Mouse (Mus musculus) lung, postnatal 14 days (tissue): ENCODE results near the gene Lamtor2.

Experiments used
- DNase-seq: peaks from one replicate; pipeline ENCODE4 v3.0.0; 2021

Lamtor2 gene

DNA sequence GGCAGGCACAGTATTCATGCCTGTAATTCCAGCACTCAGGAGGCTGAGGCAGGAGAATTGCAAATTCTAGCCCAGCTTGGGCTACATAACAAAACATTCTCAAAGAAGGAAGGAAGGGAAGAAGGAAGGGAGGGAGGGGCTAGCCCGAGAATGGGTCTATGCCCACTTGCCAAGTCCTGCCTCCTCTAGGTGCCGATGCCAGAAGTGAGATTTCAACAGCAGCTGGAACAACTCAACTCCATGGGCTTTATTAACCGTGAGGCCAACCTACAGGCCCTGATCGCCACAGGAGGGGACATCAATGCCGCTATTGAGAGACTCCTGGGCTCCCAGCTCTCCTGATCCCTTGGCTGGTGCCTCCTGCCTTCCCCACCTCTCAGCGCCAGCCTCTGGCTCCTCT, 15.0 kb upstream of the Lamtor2 start:
- no peak for DNase-seq

DNA sequence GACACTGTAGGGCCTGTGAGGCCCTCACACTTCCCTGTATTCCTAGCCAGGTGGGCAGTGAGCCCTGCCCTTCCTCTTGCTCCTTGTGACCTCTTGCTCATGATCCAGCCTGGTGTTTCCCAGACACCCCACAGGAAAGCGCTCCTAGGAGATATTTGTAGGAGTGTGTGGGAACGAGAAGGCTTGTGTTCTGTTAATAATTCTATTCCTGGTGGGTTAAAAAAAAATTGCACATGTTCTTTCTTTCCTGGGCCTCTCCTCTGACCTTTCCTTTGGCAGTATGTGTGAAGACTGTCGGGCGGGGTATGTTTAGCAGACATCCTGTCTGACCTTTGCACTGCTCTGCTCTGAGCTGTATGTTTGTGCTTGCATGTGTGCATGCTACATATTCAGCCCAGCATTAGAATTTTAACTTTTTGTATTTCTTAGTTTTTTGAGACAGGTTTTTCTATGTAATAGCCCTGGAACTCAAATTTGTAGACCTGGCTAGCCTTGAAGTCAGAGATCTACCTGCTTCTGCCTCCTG, 13.7 kb upstream of the Lamtor2 start:
- DNase-seq, result no peak

DNA sequence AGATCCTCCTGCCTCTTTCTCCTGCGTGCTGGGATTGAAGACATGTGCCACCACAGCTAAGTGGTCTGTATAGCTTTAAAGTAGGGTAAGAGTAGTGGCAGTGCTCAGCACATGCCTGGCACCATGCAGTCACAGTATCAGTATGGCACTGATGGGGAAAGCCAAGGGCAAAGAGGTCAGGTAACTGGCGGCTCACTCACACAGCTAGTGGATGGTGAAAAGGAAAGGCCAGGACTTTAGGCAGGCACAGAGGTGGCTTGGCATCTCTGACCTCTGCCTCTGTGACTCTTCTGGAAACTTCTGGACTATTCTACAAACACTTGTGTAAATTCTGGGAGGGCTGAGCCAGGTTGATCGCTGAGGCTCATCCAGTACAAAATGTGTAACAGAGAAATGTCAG, 13.2 kb upstream of the Lamtor2 start:
- no peak for DNase-seq

DNA sequence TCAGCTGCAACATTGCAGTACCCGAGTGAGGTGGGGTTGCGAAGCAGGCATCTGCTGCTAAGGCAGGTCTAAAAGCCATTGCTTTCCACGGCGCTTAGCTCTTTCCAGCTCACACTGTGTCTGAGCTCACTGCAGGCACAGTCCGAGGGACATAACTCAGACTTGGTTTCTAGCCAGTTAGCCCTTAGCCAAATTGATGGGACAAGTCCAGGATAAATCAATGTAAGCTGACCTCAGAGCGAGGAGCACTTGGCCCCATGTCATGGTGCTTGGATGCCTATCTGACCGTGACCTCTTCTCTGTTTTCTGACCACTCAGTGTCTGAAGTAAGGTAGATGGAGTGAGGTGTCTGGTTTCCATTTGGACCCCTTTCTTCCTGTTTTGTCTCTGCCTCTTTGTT, 11.1 kb upstream of the Lamtor2 start:
- DNase-seq, result no peak

DNA sequence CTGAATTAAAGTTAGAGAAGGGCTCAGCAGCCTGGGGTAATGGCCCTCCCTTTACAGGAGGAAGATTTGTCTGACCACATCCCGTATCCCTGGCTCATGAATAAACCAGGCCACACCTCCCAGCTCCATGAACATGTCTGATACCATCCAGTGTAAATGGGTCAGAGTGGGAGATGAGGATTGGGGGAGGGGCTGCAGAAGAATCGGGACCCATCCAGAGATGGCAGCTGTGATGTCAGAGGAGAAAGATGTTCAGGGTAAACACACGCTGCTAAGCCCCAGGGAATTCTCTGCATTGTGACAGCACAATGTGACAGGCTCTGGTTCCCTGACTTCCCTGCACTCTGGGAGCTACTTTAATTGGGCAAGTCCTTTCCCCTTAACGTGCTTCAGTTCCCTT, 10.6 kb upstream of the Lamtor2 start:
- DNase-seq, result no peak

DNA sequence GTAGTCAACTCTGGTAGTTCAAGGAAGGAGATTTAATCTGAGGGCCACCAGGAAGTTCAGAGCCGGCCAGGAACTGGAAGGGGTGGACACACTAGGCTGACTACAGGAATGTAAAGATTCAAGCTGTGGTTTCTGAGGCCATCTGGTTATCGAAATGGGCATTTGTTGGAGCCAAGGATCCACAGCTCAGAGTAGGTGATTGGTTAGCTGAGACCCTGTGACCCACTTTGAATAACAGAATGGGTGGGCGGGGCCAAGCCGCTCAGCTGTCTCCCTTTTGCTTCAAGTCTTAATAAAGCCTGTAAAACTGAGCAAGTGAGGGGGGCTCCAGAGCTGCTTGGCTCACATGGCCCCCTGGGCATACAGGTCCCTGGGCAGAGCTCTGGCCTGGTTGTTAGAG, 9.1 kb upstream of the Lamtor2 start:
- DNase-seq, result no peak

DNA sequence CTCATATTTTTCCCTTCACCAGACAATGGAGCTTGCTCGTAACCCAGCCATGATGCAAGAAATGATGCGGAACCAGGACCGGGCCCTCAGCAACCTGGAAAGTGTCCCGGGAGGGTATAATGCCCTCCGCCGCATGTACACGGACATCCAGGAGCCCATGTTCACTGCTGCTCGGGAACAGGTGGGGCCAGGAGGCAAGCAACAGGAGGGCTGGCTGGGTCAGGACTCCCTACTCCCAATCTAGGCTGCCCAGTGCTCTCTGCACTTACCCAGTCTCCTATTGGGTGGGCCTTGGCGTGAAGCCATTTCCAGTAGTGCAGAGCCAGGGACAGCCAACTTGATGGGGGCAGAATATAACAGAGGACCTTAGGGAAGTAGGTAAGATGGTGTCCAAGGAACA, 6.7 kb upstream of the Lamtor2 start:
- DNase-seq, result no peak

DNA sequence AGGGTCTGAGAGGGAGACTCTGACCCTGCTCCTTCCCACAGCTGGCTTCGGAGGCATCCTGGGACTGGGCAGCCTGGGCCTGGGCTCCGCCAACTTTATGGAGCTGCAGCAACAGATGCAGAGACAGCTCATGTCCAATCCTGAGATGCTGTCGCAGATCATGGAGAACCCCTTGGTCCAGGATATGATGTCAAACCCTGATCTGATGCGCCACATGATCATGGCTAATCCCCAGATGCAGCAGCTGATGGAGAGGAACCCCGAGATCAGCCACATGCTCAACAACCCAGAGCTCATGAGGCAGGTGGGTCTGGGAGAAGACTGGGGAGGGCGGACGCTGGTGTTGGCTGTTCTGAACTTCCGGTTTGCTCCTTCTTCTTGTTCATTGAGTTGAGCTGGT, 3.7 kb upstream of the Lamtor2 start:
- DNase-seq, result no peak

DNA sequence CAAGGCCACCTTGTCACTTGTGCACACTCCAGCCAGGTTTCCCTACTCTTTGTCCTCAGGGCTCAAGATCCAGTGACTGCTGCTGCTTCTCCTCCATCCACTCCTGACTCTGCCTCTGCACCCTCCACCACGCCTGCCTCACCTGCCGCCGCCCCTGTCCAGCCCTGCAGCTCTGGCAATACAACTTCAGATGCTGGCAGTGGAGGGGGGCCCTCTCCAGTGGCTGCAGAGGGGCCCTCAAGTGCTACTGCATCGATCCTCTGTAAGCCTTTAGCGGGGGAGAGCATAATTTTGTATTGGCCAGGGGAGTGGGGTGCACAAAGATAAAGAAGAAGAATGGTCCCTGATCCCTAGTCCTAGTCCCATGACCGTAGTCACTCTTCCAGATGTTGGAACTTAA, 2.9 kb upstream of the Lamtor2 start:
- no peak for DNase-seq

DNA sequence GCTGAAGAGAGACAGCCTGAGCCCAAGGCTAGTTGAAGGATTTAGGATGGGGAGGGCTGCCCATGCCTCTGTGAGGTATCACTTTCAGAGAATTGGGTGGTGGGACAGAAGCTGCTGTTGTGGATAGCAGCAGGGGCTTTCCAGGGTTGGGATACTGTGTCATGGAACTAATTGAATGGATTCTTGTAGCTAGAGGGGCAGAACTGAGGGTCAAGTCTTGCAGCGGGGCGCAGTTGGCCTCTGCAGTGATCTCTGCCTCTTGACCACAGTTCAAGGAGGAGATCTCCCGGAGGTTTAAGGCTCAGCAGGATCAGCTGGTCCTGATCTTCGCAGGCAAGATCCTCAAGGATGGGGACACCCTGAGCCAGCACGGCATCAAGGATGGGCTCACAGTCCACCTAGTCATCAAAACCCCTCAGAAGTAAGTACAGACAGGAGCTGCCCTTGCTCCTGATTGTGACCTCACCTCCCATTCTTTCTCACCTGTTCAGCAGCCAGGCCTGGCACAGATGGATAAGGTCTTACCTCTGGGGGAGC, 2.3 kb upstream of the Lamtor2 start:
- no peak for DNase-seq

DNA sequence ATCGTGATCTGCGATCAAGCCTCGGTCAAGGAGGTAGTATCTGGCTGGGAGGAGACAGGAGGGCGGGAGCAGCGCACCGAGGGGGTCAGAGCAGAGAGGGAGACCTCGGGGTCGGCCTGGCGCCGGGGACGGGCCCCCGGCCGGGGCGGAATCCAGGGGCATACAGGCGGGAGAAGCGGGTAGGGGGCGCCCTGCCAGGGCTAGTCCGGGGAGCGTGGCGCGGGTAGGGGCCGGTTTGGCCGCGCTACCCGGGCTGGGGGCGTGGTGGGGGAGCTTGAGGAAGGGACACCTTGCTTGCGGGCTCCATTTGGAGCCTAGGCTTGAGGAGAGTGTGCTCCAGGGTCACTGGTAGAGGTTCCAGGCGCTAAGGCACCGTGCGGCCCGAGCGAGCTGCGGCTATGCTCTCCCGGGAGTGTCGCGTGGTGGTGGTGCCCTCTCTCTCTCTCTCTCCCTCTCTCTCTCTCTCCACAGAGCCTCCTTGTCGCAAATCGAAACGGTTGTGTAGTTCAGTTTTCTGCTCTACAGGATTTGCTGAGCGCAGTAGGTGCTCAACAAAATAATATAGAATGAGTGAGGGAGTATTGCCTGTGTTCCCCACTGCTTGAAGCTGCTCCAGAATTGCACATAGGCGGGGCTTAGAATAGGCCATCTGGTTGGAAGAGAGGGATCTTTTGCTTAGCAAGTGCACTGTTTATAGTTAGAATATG, 1.2 kb upstream of the Lamtor2 start:
- no peak for DNase-seq

DNA sequence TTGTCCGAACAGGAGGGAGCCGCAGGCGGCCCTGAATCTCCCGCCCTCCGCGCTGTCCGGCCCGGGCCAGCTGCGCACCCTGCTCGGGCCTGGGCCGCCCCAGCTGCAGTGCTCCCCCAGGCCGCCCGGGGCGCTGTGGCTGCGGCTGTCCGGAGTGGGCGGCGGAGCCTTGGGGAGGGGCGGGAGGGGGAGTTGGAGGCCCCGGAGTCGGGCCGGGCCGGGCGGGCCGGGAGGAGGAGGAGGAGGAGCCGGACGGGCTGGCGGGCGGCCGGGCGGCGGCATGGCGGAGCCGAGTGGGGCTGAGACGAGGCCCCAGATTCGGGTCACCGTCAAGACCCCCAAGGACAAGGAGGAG, 628 bp upstream of the Lamtor2 start, which contains the start of gene Ubqln4:
Gene Ubqln4, plus strand, starts transcription at position 234 of the 355 bp plus-strand sequence.
- peak; percentile 93 for DNase-seq

DNA sequence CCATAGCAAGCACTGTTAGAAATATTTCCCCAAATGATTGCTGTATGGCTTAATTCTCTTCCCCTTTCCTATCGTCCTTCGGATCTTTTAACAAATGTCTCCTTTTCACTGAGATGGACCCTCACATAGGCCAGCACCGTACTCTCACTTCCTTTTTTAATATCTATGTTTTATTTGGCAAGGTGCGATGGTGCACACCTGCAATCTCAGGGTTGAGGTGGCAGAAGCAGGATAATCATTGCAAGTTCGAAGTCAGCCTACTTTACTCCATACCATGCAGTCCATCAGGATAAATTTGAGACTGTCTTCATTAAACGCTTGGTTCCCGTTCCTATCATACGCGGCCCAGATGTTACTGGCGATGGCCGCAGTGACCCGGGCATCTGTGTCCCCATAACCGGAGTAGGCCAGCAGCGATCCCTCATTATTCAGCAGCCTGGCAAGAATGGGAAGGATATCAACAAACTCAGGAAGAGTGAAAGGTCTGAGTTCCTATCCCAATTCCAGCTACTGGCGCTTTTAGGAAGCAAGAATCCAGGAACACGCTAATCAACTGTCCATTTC, 710 bp downstream of the Lamtor2 start:
- no peak for DNase-seq

DNA sequence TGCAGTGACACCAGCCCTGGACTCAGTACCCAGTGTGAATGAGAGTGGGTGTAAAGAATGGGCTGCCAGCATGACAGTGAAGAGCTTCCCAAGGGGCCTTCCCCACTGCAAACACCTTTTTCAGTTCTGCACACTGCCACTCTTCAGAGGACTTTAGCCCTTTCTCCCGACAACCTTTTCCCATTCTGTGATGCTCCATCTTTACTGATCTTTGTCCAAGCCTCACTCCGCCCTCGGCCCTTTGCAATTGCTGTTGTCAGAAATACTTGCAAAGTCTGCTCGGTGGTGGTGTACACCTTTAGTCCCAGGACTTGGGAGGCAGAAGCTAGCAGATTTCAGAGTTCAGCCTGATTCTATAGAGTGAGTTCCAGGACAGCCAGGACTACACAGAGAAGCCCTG, 1.3 kb downstream of the Lamtor2 start:
- DNase-seq, result no peak

DNA sequence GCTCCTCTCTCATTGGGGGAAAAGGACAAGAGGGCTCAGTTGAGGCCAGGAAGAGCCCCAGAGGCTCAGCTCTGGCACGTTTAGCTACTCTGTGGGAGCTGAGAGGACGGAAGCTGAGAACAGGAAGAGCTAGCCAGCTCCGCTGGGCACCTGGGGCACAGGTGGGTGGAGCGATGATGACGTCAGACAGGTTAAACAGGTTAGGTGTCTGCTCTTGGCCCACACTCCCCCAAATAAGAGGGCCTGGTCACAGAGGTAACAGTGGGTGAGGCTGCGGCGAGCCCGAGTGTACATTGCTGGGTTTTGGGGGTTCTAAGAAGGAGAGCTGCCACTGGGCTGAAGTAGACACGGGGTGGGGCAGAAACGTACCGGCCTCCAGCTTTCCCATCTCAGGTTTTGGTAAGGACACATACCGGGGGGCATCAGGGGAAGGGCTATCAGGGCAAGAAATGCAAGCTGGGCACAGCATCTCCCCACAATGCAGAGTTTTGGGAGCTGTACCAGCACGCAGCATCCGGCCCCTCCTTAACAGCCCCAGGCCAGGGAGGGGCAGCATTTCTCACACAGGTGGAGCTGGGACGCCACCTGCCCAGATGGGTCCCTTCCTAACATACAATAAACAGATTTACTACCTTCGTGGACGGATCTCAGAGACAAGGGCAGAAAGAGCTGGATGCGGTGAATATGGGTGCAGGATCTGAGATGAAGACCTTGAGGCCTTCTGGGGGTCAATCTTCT, 4.5 kb downstream of the Lamtor2 start, which contains the start of gene Rab25:
Gene Rab25, minus strand, starts transcription at position 121 of the 738 bp plus-strand sequence.
- DNase-seq, result peak; percentile 74

DNA sequence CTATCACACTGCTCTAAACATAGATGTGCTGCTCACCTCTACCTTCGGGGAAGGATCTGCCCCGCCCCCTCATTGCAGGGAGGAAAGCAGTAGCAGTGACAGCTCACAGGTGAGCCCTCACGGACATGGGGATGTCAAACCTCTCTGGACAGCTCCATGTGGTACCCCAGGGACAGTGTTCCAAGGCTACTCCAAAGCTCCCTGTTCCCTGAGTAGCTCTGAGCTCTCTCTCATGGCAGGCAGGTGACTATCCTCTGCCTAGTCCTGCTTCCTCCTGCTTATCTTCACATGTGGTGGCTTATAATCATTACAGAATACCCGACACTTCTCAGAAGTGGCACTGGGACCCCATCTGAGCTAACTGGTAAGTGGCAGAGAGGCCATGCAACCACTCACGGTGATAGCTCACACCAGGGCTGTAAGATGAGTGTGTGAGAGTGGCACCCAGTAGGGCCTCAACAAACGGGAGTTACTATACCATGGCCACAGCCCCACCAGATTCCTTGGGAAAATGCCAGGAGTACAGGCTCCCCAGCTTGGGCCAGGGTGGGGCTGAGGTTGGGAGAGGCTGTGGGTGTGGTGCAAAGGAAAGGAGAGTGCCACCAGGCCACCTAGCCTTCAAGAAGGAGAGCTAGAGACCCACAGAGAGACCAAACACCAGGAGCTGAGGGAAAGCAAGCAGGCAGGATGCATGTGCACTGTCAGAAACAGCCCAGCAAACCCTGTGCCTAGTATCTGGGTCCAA, 6.0 kb downstream of the Lamtor2 start:
- DNase-seq, result no peak

DNA sequence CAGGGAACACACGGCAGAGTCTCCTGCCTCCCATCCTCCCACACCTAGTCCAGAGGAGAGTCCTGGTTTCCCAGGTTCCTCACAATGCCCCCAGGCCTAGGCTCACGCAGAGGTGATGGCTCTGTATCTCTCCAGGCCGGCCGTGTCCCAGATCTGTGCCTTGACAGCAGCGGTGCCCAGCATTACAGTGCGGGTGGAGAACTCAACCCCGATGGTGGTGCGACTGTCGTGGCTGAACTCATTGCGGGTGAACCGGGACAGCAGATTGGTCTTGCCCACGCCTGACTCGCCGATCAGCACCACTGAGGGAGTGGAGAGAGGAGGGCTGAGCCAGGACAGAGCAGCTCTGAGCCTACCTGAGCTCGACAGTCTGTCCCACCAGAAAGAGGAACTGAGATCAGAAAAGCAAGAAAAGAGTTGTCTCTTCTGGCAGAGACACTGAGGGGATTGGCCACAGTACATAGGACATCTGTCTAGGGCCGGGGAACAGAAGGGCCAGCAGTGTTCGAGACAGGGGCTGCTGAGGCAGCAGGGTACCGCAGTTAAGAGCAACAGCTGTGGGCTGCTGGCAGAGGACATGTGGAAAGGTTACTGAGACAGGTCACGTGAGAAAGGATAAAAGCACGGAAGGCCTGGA, 7.8 kb downstream of the Lamtor2 start:
- no peak for DNase-seq

DNA sequence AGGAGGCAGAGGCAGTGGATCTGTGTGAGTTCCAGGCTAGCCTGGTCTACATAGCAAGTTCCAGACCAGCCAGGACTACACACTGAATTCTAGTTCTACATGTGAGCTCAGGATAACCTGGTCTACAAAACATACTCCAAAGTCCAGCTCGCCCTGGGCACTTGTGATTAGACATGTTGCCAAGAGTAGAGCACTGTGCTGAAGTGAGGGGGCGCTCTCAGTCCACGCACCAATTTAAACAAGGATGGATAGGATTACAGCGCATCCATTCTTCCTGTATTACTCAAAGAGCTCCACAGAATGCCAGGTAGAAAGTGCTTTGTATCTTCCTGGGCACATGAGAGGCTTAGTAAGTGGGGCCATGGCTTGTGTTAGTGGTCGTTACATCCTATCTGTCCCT, 8.4 kb downstream of the Lamtor2 start:
- DNase-seq, result peak; percentile 48

DNA sequence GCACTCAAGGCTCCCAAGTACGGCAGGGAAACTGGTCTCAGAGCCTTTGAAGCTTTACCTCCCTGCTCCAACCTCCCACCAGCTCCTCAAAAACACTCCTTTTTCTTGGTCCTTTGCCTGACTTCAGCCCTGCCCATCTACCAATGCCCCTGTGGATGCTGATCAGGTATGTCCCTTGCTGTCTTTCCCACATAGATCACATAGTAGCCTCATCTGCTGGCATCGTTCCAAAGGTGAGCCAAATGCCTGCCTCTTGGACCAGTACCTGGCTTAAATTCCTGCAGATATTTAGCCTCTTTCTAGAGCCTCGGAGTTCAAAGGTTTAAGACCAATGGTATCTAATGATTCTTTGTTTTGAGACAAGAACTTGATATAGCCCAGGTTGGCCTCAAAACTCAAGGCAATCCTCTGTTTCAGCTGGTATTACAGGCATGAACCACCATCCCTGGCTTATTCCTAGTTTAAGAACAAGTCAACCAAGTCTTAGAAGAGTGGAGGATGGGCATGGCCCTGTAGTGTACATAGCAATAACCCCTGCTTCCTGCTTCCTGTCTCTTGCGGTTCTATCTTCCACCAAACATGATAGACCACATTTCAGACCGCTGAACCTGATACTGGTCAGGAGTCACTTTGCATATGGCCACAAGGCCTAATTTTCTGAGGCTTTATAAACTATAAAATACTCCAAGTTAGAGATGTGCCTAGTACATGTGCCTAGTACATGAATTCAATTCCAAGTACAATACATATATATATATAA, 9.0 kb downstream of the Lamtor2 start:
- no peak for DNase-seq

DNA sequence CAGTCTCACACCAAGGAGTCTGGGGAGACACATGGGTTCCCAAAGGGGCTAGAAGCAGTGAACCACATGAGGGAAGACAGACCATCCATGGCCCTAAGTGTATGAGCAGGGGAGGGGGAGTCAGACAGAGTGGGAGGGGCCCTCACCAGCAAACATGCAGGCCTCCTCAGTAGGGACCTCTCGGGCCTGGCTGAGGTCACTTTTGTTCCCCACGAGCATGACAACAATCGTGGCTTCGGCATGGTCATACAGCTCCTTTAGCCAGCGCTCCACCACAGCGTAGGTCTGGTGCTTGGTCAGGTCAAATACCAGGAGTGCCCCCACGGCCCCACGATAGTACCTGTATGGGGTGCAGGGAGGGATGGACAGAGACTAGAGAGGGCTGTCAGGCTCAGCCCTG, 9.7 kb downstream of the Lamtor2 start:
- DNase-seq, result no peak

DNA sequence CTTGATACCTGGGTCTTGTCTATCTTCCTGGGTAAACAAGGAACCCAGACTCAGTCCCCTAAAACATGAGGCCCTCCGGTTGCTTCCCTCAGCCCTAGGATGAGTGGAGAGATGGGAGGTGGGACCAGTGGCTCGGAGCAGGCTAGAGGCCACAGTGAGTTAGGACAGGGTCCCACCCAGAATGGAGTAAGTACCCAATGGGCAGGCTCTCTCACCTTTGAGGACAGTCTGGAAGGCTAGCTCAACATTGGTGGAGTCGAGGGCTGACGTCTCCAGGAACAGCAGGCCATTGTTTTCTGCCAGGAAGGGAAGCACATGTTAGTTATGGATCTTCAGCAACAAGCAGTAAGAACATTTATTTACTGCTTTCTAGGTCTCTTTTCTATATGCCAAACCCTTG, 10.4 kb downstream of the Lamtor2 start:
- no peak for DNase-seq
